Comparison of ENCODE assay signal across 13 mouse cellular contexts in the genomic region with DNA sequence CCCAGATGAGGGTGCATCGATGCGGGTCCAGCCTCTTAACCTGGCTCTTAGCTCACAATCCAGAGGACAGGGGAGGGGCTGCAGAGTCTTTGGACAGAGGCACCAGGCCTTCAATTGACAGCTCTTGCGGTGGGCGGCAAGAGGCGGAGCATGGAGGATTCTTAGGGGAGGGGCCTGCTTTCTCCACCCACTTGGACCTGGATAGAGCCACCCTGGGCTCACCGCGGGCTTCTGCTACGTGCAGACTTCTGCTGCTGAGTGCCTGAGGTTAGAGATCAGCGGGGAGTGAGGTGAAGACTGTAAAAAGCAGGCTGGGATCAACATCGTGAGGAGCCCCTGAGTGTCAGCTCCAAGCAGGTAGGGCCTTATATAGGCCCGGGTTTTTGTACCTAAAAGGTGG. TPM values are rescaled to one million over a fixed set of nuclear protein-coding genes. Genes with fewer than 3 reads are reported as not detected.
DNase-seq lines count a peak whose midpoint lies in the region; ATAC-seq and TF ChIP-seq lines count a peak whose summit lies in the region.
"Had no signal": no experiment of that assay in that cellular context is flagged by ENCODE, and none has a peak within 500 bp of the region (broad histone marks: within the 10 kb centered on the region; RNA-seq: fewer than 3 reads in every experiment).

Tmem269 (minus strand) TSS at position 49 of the 400 bp plus-strand sequence.

- H3K9ac ChIP-seq in forebrain, embryonic 12.5 days, result no peak within 1 kb of the TSS
- H3K9ac ChIP-seq in forebrain, postnatal 0 days, result no peak within 1 kb of the TSS
- no peak within 1 kb of the TSS for H3K9ac ChIP-seq in lung, embryonic 16.5 days (ENCODE audit: low read length)
- no peak within 1 kb of the TSS for H3K9ac ChIP-seq in embryonic facial prominence, embryonic 14.5 days (ENCODE audit: low read depth, low read length)
- H3K9ac ChIP-seq: heart, embryonic 13.5 days had no signal

- WGBS in forebrain, embryonic 12.5 days, result 12% methylated on average over 11 of the region's 11 CpGs
- WGBS in forebrain, postnatal 0 days, result 12% methylated on average over 11 of the region's 11 CpGs
- WGBS in lung, embryonic 16.5 days, result 11% methylated on average over 11 of the region's 11 CpGs
- WGBS in embryonic facial prominence, embryonic 14.5 days, result 13% methylated on average over 11 of the region's 11 CpGs

- H3K9me3 ChIP-seq in forebrain, embryonic 12.5 days, result no peaks in the 10 kb centered on the region
- H3K9me3 ChIP-seq in forebrain, postnatal 0 days (ENCODE audit: low read length), result no peaks in the 10 kb centered on the region
- no peaks in the 10 kb centered on the region for H3K9me3 ChIP-seq in lung, embryonic 16.5 days (ENCODE audit: control insufficient read depth, low read length)
- no peaks in the 10 kb centered on the region for H3K9me3 ChIP-seq in embryonic facial prominence, embryonic 14.5 days (ENCODE audit: control insufficient read depth, low read length)
- H3K9me3 ChIP-seq: heart, embryonic 13.5 days had no signal

- H3K27ac ChIP-seq in forebrain, embryonic 12.5 days, result no peak within 1 kb of the TSS
- no peak within 1 kb of the TSS for H3K27ac ChIP-seq in forebrain, postnatal 0 days (ENCODE audit: low read depth, low read length)
- no peak within 1 kb of the TSS for H3K27ac ChIP-seq in lung, embryonic 16.5 days (ENCODE audit: low read length)
- H3K27ac ChIP-seq in embryonic facial prominence, embryonic 14.5 days (replicated peaks; ENCODE audit: low read depth, low read length), result no peak within 1 kb of the TSS
- H3K27ac ChIP-seq: heart, embryonic 13.5 days had no signal

- H3K4me3 ChIP-seq in forebrain, embryonic 12.5 days (replicated peaks), result no peak within 1 kb of the TSS
- H3K4me3 ChIP-seq in forebrain, postnatal 0 days (ENCODE audit: low read depth, low read length), result no peak within 1 kb of the TSS
- no peak within 1 kb of the TSS for H3K4me3 ChIP-seq in lung, embryonic 16.5 days (ENCODE audit: low read length)
- H3K4me3 ChIP-seq in embryonic facial prominence, embryonic 14.5 days (ENCODE audit: low read depth, low read length), result no peak within 1 kb of the TSS
- H3K4me3 ChIP-seq: heart, embryonic 13.5 days had no signal

- no peaks in the 10 kb centered on the region for H3K36me3 ChIP-seq in forebrain, embryonic 12.5 days (replicated peaks)
- no peaks in the 10 kb centered on the region for H3K36me3 ChIP-seq in forebrain, postnatal 0 days (ENCODE audit: insufficient read depth)
- no peaks in the 10 kb centered on the region for H3K36me3 ChIP-seq in lung, embryonic 16.5 days (ENCODE audit: control insufficient read depth, insufficient read depth, low read length)
- no peaks in the 10 kb centered on the region for H3K36me3 ChIP-seq in embryonic facial prominence, embryonic 14.5 days (ENCODE audit: control insufficient read depth, insufficient read depth, low read length)
- H3K36me3 ChIP-seq: heart, embryonic 13.5 days had no signal

- H3K4me2 ChIP-seq in forebrain, embryonic 12.5 days, result no peak within 1 kb of the TSS
- no peak within 1 kb of the TSS for H3K4me2 ChIP-seq in forebrain, postnatal 0 days (ENCODE audit: low read depth)
- no peak within 1 kb of the TSS for H3K4me2 ChIP-seq in lung, embryonic 16.5 days (ENCODE audit: low read depth, low read length)
- H3K4me2 ChIP-seq in embryonic facial prominence, embryonic 14.5 days (ENCODE audit: low read depth, low read length), result no peak within 1 kb of the TSS
- H3K4me2 ChIP-seq: heart, embryonic 13.5 days had no signal

- no peaks in the 10 kb centered on the region for H3K27me3 ChIP-seq in forebrain, embryonic 12.5 days
- H3K27me3 ChIP-seq in forebrain, postnatal 0 days (ENCODE audit: insufficient read depth, low read length), result no peaks in the 10 kb centered on the region
- H3K27me3 ChIP-seq in lung, embryonic 16.5 days (ENCODE audit: control insufficient read depth, insufficient read depth, low read depth, low read length), result no peaks in the 10 kb centered on the region
- H3K27me3 ChIP-seq in embryonic facial prominence, embryonic 14.5 days (replicated peaks; ENCODE audit: control insufficient read depth, insufficient read depth, low read length), result no peaks in the 10 kb centered on the region
- H3K27me3 ChIP-seq: heart, embryonic 13.5 days had no signal

- TF ChIP-seq CTCF in forebrain, postnatal 0 days (IDR thresholded peaks at IDR 0.05; ENCODE audit: low read depth), result no peak

- peak; percentile 46; the same call in 1 of the 2 replicates for ATAC-seq in forebrain, embryonic 12.5 days (ENCODE audit: low FRiP score)
- no peak for ATAC-seq in forebrain, postnatal 0 days
- ATAC-seq in lung, embryonic 16.5 days (ENCODE audit: low read depth), result peak; percentile 49
- ATAC-seq in embryonic facial prominence, embryonic 14.5 days (ENCODE audit: low read depth), result 0 out of 2 replicates have a peak, but pooled peaks have one; percentile 13
- ATAC-seq in megakaryocyte-erythroid progenitor cell, adult 5-6 weeks (replicated peaks; ENCODE audit: low FRiP score, low TSS enrichment, poor library complexity, severe bottlenecking), result 0 out of 2 replicates have a peak, but pooled peaks have one; percentile 51
- ATAC-seq: intestine, postnatal 0 days had no signal

- DNase-seq in forebrain, postnatal 0 days, result no peak
- DNase-seq in lung, postnatal 10 days, result no peak
- DNase-seq in embryonic facial prominence, embryonic 14.5 days (ENCODE audit: low spot score), result no peak
- no peak for DNase-seq in right cerebral cortex, adult 2 months (ENCODE audit: low spot score in 2 of 2)
- no peak for DNase-seq in left cerebral cortex, adult 11 months (ENCODE audit: low spot score)
- DNase-seq: adrenal gland, postnatal 36 days; cerebellum, adult 9-10 months; left cerebral cortex, postnatal 4 days had no signal

- peaks cover 5% of the 10 kb centered on the region for H3K4me1 ChIP-seq in forebrain, embryonic 12.5 days
- H3K4me1 ChIP-seq in forebrain, postnatal 0 days (ENCODE audit: insufficient read depth), result no peaks in the 10 kb centered on the region
- H3K4me1 ChIP-seq in lung, embryonic 16.5 days (replicated peaks; ENCODE audit: control insufficient read depth, insufficient read depth, low read length), result peaks cover 3% of the 10 kb centered on the region
- H3K4me1 ChIP-seq in embryonic facial prominence, embryonic 14.5 days (ENCODE audit: control insufficient read depth, insufficient read depth, low read length), result no peaks in the 10 kb centered on the region

RNA-seq across cellular contexts. Expression of gene Tmem269, which starts in this region (rescaled TPM):
- not detected in 2 replicates for polyA plus RNA-seq in forebrain, embryonic 12.5 days (2016; fragmentation: Nextera tagmentation; extraction: Ambion mirVana)
- 0.15 TPM in 1 of 2 replicates, not detected in the other for total RNA-seq in forebrain, postnatal 0 days (2014; rRNA removed)
- polyA plus RNA-seq in forebrain, postnatal 0 days (2015; fragmentation: Nextera tagmentation; extraction: Ambion mirVana), result 0.62 and 0.65 TPM in 2 replicates
- not detected in 2 replicates for polyA plus RNA-seq in lung, embryonic 16.5 days (2015; fragmentation: Nextera tagmentation; extraction: Ambion mirVana)
- 0.21 and 0.26 TPM in 2 replicates for polyA plus RNA-seq in embryonic facial prominence, embryonic 14.5 days (2014; fragmentation: Nextera tagmentation; extraction: Ambion mirVana)
- not detected in 2 replicates for total RNA-seq in megakaryocyte-erythroid progenitor cell, adult 5-6 weeks (2014; fragmentation: Nextera tagmentation)
- total RNA-seq in megakaryocyte-erythroid progenitor cell, adult 5-6 weeks (2017), result not detected in 2 replicates
- total RNA-seq: adrenal gland, postnatal 36 days had no signal
- polyA plus RNA-seq: heart, embryonic 13.5 days had no signal

Comparison
In these comparisons a context has a peak if more than half of its experiments do, and no peak if none do; other contexts are left out.
1. Peak in ATAC-seq in forebrain, embryonic 12.5 days; RNA of the gene not detected or under 1 TPM.
2. Peak in ATAC-seq in lung, embryonic 16.5 days; RNA of the gene not detected or under 1 TPM.
3. Peak in ATAC-seq in embryonic facial prominence, embryonic 14.5 days; RNA of the gene not detected or under 1 TPM.
4. Peak in ATAC-seq in megakaryocyte-erythroid progenitor cell, adult 5-6 weeks; RNA of the gene not detected or under 1 TPM.